Mouse (Mus musculus) ES-CJ7 (cell line): ENCODE results near the gene Scp2.

ENCODE experiments used
- DNase-seq: peaks from one replicate; pipeline ENCODE4 v3.0.0; 2011; ENCODE audit warnings: low read depth, low spot score

The Scp2 gene

GRCm38 (mm10) chr4:108109728-108110127, 35.1 kb downstream of the Scp2 start:
- no peak for DNase-seq

GRCm38 (mm10) chr4:108096345-108096744, 48.5 kb downstream of the Scp2 start, which contains the start of gene Podn:
TSS of gene Podn (minus strand) at chr4:108096445.
- DNase-seq: no peak

GRCm38 (mm10) chr4:108092741-108093397, 51.9 kb downstream of the Scp2 start:
- no peak for DNase-seq

GRCm38 (mm10) chr4:108083993-108084392, 60.8 kb downstream of the Scp2 start:
- DNase-seq: no peak

- DNase-seq: no peak
These were observed 61.6 kb downstream of the Scp2 start for GRCm38 (mm10) chr4:108083032-108083735.

- no peak for DNase-seq
These were observed 62.4 kb downstream of the Scp2 start for GRCm38 (mm10) chr4:108082401-108082806.

GRCm38 (mm10) chr4:108080876-108081275, 63.9 kb downstream of the Scp2 start:
- no peak for DNase-seq

- DNase-seq: no peak
These were observed 65.0 kb downstream of the Scp2 start for GRCm38 (mm10) chr4:108079762-108080161.

GRCm38 (mm10) chr4:108079191-108079590, 65.6 kb downstream of the Scp2 start:
- DNase-seq: peak; percentile 53

GRCm38 (mm10) chr4:108077224-108077955, 67.4 kb downstream of the Scp2 start:
- no peak for DNase-seq

GRCm38 (mm10) chr4:108074204-108074823, 70.5 kb downstream of the Scp2 start:
- no peak for DNase-seq

GRCm38 (mm10) chr4:108072086-108072485, 72.7 kb downstream of the Scp2 start:
- no peak for DNase-seq

- peak; percentile 94 for DNase-seq
These were observed 73.4 kb downstream of the Scp2 start for GRCm38 (mm10) chr4:108071235-108071901.

- no peak for DNase-seq
These were observed 74.1 kb downstream of the Scp2 start for GRCm38 (mm10) chr4:108070723-108071122.

- no peak for DNase-seq
These were observed 74.5 kb downstream of the Scp2 start for GRCm38 (mm10) chr4:108070286-108070685.

- no peak for DNase-seq
These were observed 76.7 kb downstream of the Scp2 start for GRCm38 (mm10) chr4:108068081-108068480.

GRCm38 (mm10) chr4:108067261-108067660, 77.5 kb downstream of the Scp2 start:
- DNase-seq: no peak

GRCm38 (mm10) chr4:108066569-108066968, 78.2 kb downstream of the Scp2 start:
- no peak for DNase-seq

GRCm38 (mm10) chr4:108065176-108065844, 79.5 kb downstream of the Scp2 start:
- DNase-seq: no peak

GRCm38 (mm10) chr4:108063616-108064015, 81.2 kb downstream of the Scp2 start:
- DNase-seq: no peak

GRCm38 (mm10) chr4:108062524-108062923, 82.3 kb downstream of the Scp2 start:
- no peak for DNase-seq
